Mouse (Mus musculus) kidney, embryonic 16.5 days (tissue): ENCODE data around the gene Gmppb. TPM values are rescaled to one million over a fixed set of nuclear protein-coding genes. Genes with fewer than 3 reads are reported as not detected.
"Not testable (repeated sequence)": the region's sequence is repeated elsewhere in the genome, so short reads cannot be mapped to it uniquely, and the experiment has no call there.

Experiments used
- ATAC-seq: fragments of 200-750 bp; cut with Nextera tagmentation; 2 replicates; pipeline ENCODE4 v1.8.0; 2017; ENCODE audit warnings: moderate TSS enrichment; ENCODE audit not compliant: low FRiP score, low TSS enrichment
- H3K27ac ChIP-seq: fragments of 300-500 bp; sonication (generic); 2 replicates; pipeline ENCODE4 v1.5.1; 2014; ENCODE audit warnings: low read length
- H3K27me3 ChIP-seq: fragments of 300-500 bp; sonication (generic); 2 replicates; pipeline ENCODE4 v1.6.1; 2014; ENCODE audit warnings: low read length, control low read depth, mixed read lengths; ENCODE audit not compliant: insufficient read depth
- H3K36me3 ChIP-seq: fragments of 300-500 bp; sonication (generic); 2 replicates; pipeline ENCODE4 v1.6.1; 2014; ENCODE audit warnings: low read length, control low read depth, mixed read lengths; ENCODE audit not compliant: insufficient read depth
- H3K4me1 ChIP-seq: fragments of 300-500 bp; sonication (generic); 2 replicates; pipeline ENCODE4 v1.6.1; 2014; ENCODE audit warnings: low read length, control low read depth, mixed read lengths; ENCODE audit not compliant: insufficient read depth
- H3K4me2 ChIP-seq: fragments of 300-500 bp; sonication (generic); replicated peaks from 2 replicates; pipeline ENCODE4 v1.6.1; 2014; ENCODE audit warnings: low read depth, low read length
- H3K4me3 ChIP-seq: fragments of 300-500 bp; sonication (generic); 2 replicates; pipeline ENCODE4 v1.5.1; 2014; ENCODE audit warnings: mild to moderate bottlenecking, low read length
- H3K9ac ChIP-seq: fragments of 300-500 bp; sonication (generic); replicated peaks from 2 replicates; pipeline ENCODE4 v1.6.1; 2014; ENCODE audit warnings: low read length
- H3K9me3 ChIP-seq: fragments of 300-500 bp; sonication (generic); 2 replicates; pipeline ENCODE4 v1.6.1; 2016; ENCODE audit warnings: low read length, control low read depth
- WGBS: fragments of 180-500 bp; shearing (Covaris S2); extraction: QIAGEN DNeasy Blood & Tissue Kit; methylation state at CpG from one replicate; pipeline ENCODE4 v1.1.7; 2014; 5-methylcytosine and 5-hydroxymethylcytosine counted together
- polyA plus RNA-seq: library from polyadenylated mRNA; unstranded; fragments of >200 nt; fragmentation: Nextera tagmentation; extraction: Ambion mirVana; gene quantifications from 2 replicates; pipeline ENCODE4 v1.2.1, GENCODE M21; 2015

The Gmppb gene
- polyA plus RNA-seq, result 30.9 and 32.4 TPM in 2 replicates

DNA sequence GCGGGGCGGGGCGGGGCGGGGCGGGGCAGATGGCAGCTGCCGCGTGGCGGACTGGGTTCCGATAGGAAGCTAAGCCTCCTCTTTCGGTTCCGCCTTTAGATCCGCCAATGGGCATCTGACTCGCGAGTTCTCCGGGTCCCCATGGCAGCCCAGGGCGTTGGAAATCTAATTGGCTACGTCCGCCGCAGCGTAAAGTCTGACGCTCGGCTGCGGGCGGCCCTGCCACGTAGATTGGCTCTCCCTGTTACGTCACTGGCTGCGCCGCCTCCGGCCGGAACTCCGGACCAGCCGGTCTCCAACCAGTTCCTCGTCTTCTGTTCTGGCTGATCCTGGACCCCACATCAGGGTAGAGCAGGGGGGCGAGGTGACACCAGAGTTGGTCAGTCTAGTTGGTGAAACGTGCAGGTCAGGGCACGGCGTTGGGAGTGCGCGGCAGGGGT is at the start of gene Gmppb:
TSS of gene Gmppb (plus strand) at position 227 of the 440 bp plus-strand sequence.
- under 1% methylated on average over 33 of the region's 39 CpGs for WGBS
- Histone ChIP-seq H3K9ac (peak within 1 kb of the TSS; percentile 81), H3K36me3 (peaks cover 41% of the 10 kb centered on the region), H3K27ac (peak within 1 kb of the TSS; percentile 72), H3K4me2 (peak within 1 kb of the TSS; percentile 90), H3K4me3 (peak within 1 kb of the TSS; percentile 89), H3K27me3 (no peaks in the 10 kb centered on the region), H3K4me1 (peaks cover 27% of the 10 kb centered on the region), H3K9me3 (no peaks in the 10 kb centered on the region)
- ATAC-seq, result peak; percentile 95

DNA sequence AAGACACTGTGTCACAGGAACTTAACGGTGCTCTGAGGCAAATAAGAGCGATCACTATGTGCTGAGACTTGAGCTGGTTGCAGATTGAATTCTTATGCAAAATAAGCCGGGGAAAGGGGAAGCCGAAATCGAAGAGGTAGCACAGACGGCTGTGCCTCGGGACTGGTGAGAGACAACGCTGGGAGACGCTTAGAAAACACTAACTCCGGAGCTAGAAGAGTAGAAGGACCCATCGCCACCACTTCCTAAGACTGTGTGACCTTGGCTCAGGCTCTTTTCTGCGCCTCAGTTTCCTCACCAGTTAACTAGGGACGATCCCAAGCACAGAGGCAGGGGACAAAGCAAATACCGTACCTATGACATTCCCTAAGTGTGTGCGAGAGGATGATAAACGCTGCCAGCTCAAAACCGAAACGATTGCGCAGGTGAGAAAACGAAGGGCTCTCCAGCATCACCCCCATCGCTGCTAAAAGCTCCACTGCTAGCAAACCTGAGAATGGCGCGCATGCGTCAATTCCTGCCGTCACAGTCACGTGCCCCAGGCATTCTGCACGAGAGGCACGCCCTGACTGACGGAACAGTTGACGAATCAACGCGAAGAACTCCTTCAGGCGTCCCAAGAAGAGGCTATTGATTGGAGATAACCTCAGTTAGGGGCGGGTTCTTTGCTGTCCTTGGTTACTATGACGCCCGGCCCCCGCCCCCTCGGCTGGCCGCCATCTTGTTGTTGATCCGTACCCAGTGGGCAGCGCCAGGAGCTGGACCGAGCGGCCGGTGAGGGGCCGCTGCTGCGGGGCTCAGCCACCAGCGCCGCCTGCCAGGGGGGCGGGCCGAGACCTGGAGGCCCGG is 46.9 kb upstream of the Gmppb start, which contains the start of gene Ip6k1:
TSS of gene Ip6k1 (plus strand) at position 580 of the 849 bp plus-strand sequence.
- Histone ChIP-seq H3K4me3 (peak within 1 kb of the TSS; percentile 65), H3K27me3 (no peaks in the 10 kb centered on the region), H3K9me3 (no peaks in the 10 kb centered on the region), H3K4me1 (peaks cover 18% of the 10 kb centered on the region), H3K36me3 (no peaks in the 10 kb centered on the region), H3K9ac (peak within 1 kb of the TSS; percentile 85), H3K27ac (peak within 1 kb of the TSS; percentile 83), H3K4me2 (peak within 1 kb of the TSS; percentile 89)
- peak; percentile 99 for ATAC-seq
- WGBS, result under 1% methylated on average over 51 of the region's 51 CpGs

DNA sequence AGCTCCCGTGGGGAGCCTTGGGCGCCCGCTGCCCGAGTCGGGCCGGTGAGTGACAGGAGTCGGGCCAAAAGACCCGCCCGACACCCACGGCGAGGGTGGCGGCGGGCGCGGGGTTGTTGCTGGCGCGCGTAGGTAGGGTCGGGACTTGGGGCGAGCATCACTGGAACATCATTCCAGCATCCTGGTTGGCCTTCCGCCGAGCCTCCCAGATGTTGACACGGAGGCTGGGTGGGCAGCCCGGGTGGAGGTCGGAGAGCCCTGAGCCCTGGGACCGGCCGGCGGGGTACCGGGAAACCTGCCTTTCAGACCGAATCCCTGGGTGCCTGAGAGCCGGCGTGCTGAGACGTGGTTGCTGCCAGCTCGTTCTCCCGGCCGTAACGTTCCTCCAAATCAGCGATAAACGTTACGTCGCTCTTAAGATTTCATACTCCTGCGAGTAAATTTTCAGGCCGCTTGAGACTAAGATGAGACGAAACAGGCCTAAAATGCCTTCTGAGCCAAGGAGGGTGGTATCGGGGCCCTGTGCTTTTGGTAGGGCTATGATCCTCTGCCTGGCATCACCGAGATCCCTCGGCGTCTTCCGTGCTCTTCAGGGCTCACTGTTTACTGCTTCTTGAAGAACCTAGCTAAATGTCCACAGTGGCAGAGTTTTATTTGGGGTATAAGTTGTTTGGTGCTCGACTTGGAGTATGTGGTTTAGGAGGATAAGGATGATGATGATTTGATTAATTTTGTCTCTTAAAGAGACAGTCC is 46.1 kb upstream of the Gmppb start:
- peak overlapping the region; percentile 83 for H3K27ac ChIP-seq
- H3K9ac ChIP-seq, result peak overlapping the region; percentile 84
- peak overlapping the region; percentile 89 for H3K4me2 ChIP-seq
- H3K36me3 ChIP-seq, result no peaks in the 10 kb centered on the region
- ATAC-seq, result no peak; the same call in none of the 2 replicates
- H3K27me3 ChIP-seq, result no peaks in the 10 kb centered on the region
- peaks cover 18% of the 10 kb centered on the region for H3K4me1 ChIP-seq
- WGBS, result under 1% methylated on average over 48 of the region's 50 CpGs
- no peaks in the 10 kb centered on the region for H3K9me3 ChIP-seq
- H3K4me3 ChIP-seq, result peak overlapping the region; percentile 65

GRCm38 (mm10) chr9:108003531-108003890 is 45.5 kb upstream of the Gmppb start:
- H3K4me3 ChIP-seq, result peak overlapping the region; percentile 65
- H3K4me2 ChIP-seq, result peak overlapping the region; percentile 89
- peak overlapping the region; percentile 83 for H3K27ac ChIP-seq
- H3K27me3 ChIP-seq, result no peaks in the 10 kb centered on the region
- H3K9ac ChIP-seq, result peak overlapping the region; percentile 84
- no peak for ATAC-seq
- no peaks in the 10 kb centered on the region for H3K9me3 ChIP-seq
- WGBS, result 5% methylated on average over 8 of the region's 8 CpGs
- H3K36me3 ChIP-seq, result no peaks in the 10 kb centered on the region
- H3K4me1 ChIP-seq, result peaks cover 18% of the 10 kb centered on the region

GRCm38 (mm10) chr9:108008041-108008440 is 41.0 kb upstream of the Gmppb start:
- Histone ChIP-seq H3K9ac (no peak overlapping the region), H3K27ac (no peak overlapping the region), H3K4me1 (peaks cover 14% of the 10 kb centered on the region), H3K27me3 (no peaks in the 10 kb centered on the region), H3K4me3 (no peak overlapping the region), H3K4me2 (no peak overlapping the region), H3K36me3 (peaks cover 6% of the 10 kb centered on the region; the same call in 1 of the 2 replicates), H3K9me3 (no peaks in the 10 kb centered on the region)
- no peak for ATAC-seq
- 89% methylated on average over 5 of the region's 5 CpGs for WGBS

GRCm38 (mm10) chr9:108010385-108010784 is 38.7 kb upstream of the Gmppb start:
- H3K27me3 ChIP-seq, result no peaks in the 10 kb centered on the region
- no peak for ATAC-seq
- no peak overlapping the region for H3K4me2 ChIP-seq
- no peak overlapping the region for H3K27ac ChIP-seq
- H3K36me3 ChIP-seq, result peaks cover 6% of the 10 kb centered on the region; the same call in 1 of the 2 replicates
- no peaks in the 10 kb centered on the region for H3K9me3 ChIP-seq
- no peak overlapping the region for H3K4me3 ChIP-seq
- H3K9ac ChIP-seq, result no peak overlapping the region
- no peaks in the 10 kb centered on the region for H3K4me1 ChIP-seq

GRCm38 (mm10) chr9:108013577-108013976 is 35.5 kb upstream of the Gmppb start:
- not testable (repeated sequence) for H3K4me1 ChIP-seq, H3K27me3 ChIP-seq, H3K27ac ChIP-seq, ATAC-seq, H3K4me3 ChIP-seq, H3K9ac ChIP-seq, H3K4me2 ChIP-seq, H3K9me3 ChIP-seq, H3K36me3 ChIP-seq
- 97% methylated on average over 2 of the region's 2 CpGs for WGBS

- no peaks in the 10 kb centered on the region for H3K27me3 ChIP-seq
- H3K36me3 ChIP-seq, result peaks cover 9% of the 10 kb centered on the region; the same call in 1 of the 2 replicates
- ATAC-seq, result no peak
- no peak overlapping the region for H3K9ac ChIP-seq
- no peak overlapping the region for H3K4me3 ChIP-seq
- H3K4me1 ChIP-seq, result no peaks in the 10 kb centered on the region
- no peak overlapping the region for H3K4me2 ChIP-seq
- H3K27ac ChIP-seq, result no peak overlapping the region
- WGBS, result 81% methylated on average over 3 of the region's 3 CpGs
- H3K9me3 ChIP-seq, result no peaks in the 10 kb centered on the region
Observed at GRCm38 (mm10) chr9:108017127-108017526, 31.9 kb upstream of the Gmppb start.

DNA sequence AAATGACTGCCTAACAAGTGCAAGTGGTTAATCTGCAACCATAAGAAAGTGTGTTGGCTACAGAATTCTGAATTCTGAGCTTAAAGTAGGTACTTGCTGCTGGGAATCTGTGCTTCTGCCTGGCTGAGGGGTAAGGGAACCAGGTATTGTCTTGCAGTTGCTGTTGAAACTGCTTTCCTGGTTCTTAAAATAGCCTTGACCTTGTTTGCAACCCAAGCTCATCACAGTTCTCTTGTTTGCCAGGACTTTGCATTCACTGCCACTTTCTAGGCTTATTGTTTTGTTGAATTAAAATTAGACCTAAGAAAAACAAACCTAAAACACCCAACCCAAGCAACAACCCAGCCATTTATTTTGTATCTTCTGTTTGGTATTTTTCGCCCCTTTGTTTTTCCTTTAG is 28.3 kb upstream of the Gmppb start:
- no peak for ATAC-seq
- H3K4me1 ChIP-seq, result no peaks in the 10 kb centered on the region
- H3K9me3 ChIP-seq, result no peaks in the 10 kb centered on the region
- WGBS, result 93% methylated on average over 1 of the region's 1 CpGs
- H3K4me2 ChIP-seq, result no peak overlapping the region
- no peak overlapping the region for H3K9ac ChIP-seq
- peaks cover 19% of the 10 kb centered on the region for H3K36me3 ChIP-seq
- no peak overlapping the region for H3K4me3 ChIP-seq
- H3K27me3 ChIP-seq, result no peaks in the 10 kb centered on the region
- no peak overlapping the region for H3K27ac ChIP-seq
